Mouse (Mus musculus) heart, adult 2 months (tissue): Measurements from ENCODE around the gene Gm17482.

Experiments used
- CTCF ChIP-seq: fragments of 200-600 bp; IDR thresholded peaks from 2 replicates; pipeline ENCODE4 v1.8.1; 2022; ENCODE audit warnings: antibody characterized with exemption, mild to moderate bottlenecking, moderate library complexity
- EP300 ChIP-seq: fragments of 200-500 bp; IDR thresholded peaks from 2 replicates; pipeline ENCODE4 v1.6.1; 2011; ENCODE audit warnings: low read depth, low read length, control low read depth; ENCODE audit not compliant: insufficient read depth
- POLR2A ChIP-seq: fragments of 200-500 bp; IDR thresholded peaks from 2 replicates; pipeline ENCODE4 v1.6.1; 2011; ENCODE audit warnings: mild to moderate bottlenecking, low read depth, low read length, control low read depth; ENCODE audit not compliant: insufficient read depth

GRCm38 (mm10) chr6:115178826-115179225 lies 48.3 kb upstream of the Gm17482 start:
- TF ChIP-seq CTCF (no peak), EP300 (no peak), POLR2A (no peak)
